Mouse (Mus musculus) layer of hippocampus, postnatal 14 days (tissue): ENCODE data around the gene Tmem56. TPM values are rescaled to one million over a fixed set of nuclear protein-coding genes. Genes with fewer than 3 reads are reported as not detected.

ENCODE experiments used
- DNase-seq, 2 experiments: peaks; one replicate each; pipeline ENCODE4 v3.0.0; 2021 to 2022; ENCODE audit warnings: low spot score in 2 of 2, mixed read lengths in 1 of 2
- total RNA-seq, 2 experiments: library from RNA; stranded (reverse); gene quantifications; 2 replicates each; pipeline ENCODE4 v1.2.3; 2021

Gene Tmem56
- total RNA-seq, 2 experiments from 2014 or later = 25.4 to 28.3 TPM

DNA sequence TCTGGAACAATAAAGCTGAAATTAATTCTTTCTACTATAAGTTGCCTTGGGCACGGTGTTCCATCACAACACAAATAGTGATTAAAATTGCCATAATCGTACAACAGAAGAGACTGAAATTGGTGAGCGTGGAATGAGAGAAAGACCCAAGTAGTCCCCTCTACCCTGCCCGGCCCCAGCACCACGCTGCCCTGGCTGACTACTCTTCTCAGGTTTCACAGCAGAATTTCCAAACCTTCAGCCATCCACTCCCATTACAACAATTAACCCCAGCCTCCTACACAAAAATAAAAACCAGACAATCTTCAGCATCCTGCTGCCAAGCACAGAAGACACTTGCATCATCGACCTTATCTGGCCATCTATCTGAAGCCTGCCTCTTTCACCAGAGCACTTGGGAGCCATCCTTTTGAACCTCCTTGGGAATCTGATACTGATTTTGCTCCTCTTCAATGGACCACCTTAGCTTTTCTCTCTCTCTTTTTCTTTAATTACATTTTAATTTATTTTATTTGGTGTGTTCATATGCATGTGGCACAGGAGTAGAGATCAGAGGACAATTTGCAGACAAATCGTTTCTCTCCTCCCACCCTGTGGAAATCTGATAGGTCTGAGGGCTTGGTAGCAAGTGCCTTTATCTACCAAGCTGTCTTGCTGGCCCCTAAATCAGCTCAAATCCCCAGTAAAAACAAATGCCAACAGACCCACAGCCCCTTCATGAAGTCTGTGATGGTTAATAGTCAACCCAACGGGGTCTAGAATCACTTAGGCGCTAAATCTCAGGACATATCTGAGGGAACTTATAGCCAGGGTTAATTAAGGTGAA is 40.6 kb downstream of the Tmem56 start:
- no peak for DNase-seq

DNA sequence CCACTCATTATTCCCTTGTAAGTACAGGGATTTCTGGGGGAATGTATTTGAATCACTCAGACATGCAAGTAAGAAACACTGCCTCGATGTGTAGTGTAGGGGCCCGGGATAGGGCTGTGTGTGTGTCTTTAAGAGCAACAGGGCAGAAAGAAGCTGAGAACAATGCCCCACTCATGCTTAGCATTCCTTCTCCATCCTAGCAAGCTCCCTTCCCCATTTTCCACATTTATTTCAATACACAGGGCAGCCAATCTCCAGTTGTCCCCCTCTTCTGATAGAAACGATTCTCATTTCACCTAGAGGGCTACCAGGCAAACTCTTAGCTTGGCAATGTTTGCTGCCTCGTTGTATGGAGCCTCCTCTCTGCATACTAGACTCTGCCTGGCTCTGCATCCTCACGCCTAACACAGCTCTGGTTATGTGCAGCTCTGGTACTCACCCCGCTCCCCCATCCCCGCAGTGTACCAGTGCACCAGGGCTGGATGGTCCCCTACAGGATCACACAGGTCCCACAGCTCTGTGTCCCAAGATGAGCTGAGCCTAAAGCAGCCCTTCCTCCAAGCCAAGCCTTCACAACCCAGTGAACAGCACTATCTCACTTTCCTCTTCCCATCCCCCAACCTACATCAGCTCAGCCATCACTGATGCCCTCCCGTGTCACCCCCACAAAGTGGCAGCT is 42.4 kb downstream of the Tmem56 start:
- DNase-seq = no peak

DNA sequence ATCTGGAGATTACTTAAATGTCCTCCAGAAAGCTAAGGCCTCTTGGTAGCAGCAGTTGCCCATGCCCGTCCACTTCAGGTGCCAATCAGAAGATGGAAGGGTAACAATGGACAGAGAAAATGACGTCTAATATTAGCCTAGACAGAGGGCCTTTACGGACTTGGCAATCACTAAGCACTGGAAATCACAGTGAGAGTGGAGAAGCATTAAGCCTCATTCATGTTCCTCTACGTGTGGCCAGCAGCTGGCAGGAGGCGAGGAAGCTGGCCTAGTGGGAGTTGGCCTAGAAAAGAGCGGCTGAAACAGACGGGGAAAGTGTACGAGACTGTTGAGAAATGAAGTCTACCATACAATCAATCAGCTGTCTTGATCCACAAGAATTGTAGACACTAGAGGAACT is 43.8 kb downstream of the Tmem56 start:
- DNase-seq = no peak

DNA sequence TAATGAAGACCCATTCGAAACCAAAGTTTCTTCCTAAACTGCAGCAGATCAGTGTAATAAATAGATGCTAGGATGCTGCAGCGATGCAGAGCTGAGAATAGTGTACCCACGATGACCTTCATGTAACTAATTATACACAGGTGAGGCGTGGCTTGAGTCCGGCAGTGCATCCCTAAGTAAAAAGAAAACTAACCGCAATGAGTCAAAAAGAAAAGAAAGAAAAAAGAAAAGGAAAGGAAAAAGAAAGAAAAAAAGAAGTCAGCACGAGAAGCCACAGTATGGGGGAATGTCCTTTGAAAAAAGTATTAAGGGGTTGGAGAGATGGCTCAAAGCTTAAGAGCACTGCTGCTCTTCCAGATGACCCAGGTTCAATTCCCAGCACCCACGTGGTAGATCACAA is 58.1 kb downstream of the Tmem56 start:
- DNase-seq = no peak

DNA sequence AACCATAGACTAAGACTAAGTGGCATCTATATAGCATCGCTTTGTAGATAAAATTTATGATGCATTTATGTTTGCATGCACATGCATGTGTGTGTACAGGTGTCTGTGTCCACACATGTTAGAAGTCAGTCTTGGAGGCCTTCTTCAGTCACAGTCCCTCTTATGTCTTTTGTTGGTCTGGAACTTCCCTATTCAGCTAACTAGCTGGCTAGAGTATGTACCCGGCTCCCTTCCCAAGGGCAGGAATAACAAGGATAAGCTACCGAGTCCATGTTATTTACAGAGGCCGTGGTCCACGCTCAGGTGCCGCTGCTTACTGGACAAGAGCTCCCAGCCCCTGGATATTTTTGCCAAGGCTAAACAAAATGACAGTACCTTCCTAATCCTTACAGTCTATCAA is 58.7 kb downstream of the Tmem56 start:
- no peak for DNase-seq

DNA sequence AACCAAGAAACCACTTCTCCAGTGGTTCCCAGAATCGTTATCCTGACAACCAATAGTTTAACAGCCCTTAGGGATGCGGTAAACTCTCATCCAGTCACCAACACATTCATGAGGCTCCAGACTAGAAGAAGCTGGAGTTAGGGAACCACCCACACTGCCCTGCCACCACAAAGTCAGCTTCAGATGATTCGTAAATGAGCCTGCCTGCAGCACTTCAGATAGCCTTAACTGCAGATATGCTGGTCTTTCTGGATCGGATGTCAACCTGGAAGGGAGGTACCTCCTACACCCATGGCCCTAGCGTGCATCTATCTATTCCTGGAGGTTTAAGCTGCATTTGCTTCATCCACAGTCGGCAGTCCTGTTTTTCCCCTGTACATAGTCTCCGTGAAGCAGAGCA is 60.9 kb downstream of the Tmem56 start:
- no peak for DNase-seq

DNA sequence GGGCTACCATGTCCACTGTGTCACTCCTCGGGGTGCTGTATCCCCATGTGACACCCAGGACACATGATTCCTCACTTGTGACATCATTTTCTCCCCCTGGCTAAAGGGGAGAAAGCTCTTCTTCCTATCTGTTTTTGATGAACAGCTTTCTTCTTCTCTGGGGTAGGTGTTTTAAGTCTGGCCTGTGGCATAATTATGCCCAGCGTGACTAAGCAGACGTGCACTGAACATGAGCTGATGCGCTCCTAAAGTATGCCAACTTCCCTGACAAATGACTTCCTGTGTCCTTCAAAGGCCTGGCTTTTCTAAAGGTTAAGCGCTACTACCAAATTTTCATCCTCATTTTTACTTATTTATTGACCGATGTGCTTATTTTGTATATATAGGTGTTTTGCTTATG is 65.9 kb downstream of the Tmem56 start:
- no peak for DNase-seq

DNA sequence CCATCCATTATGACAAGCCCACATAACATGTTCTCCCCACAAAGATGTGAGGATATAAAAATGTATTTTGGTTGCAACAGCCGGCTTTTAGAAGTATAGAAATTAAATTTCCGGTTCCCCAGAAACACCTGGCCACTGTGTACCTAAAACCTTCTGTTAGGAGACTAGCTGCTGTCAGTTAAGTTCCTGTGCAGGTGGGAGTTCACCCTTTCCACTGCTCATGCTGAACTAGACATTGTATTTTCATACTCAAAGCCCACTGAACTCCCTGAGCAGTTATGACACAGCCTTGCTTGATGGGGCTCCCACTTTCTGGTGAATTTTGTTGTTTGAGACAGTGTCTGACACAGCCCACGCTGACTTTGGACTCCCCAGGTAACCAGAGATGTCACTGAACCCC is 69.4 kb downstream of the Tmem56 start:
- no peak for DNase-seq

DNA sequence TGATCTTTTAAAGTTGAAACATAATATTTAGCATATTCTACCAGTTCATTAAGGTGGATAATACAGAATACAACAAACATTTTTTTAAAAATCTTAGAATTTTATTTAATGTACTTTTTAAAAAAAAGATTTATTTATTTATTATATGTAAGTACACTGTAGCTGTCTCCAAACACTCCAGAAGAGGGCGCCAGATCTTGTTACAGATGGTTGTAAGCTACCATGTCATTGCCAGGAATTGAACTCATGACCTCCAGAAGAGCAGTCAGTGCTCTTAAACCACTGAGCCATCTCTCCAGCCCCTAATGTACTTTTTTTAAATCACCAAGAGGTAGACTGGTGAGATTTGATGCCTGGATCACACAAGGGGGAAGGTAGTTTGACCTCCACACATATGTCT is 70.7 kb downstream of the Tmem56 start:
- no peak for DNase-seq

DNA sequence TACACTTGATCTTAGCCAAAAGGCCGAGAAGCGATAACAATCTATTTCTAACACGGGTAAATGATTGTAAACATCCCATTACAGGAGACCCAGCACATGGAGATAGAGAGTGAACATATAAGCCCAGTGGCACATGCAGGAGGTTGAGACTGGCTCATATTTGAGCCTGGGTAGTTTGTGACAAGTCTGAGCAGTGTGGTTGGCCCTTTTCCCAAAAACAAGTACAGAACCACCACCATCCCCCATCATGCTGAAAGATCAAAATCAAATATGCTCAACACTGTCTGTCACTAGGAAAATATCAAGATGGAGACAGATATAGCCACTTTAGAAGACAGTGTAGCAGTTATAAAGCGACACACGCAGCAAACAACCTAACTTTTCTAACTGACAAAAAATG is 73.9 kb downstream of the Tmem56 start:
- DNase-seq = no peak

DNA sequence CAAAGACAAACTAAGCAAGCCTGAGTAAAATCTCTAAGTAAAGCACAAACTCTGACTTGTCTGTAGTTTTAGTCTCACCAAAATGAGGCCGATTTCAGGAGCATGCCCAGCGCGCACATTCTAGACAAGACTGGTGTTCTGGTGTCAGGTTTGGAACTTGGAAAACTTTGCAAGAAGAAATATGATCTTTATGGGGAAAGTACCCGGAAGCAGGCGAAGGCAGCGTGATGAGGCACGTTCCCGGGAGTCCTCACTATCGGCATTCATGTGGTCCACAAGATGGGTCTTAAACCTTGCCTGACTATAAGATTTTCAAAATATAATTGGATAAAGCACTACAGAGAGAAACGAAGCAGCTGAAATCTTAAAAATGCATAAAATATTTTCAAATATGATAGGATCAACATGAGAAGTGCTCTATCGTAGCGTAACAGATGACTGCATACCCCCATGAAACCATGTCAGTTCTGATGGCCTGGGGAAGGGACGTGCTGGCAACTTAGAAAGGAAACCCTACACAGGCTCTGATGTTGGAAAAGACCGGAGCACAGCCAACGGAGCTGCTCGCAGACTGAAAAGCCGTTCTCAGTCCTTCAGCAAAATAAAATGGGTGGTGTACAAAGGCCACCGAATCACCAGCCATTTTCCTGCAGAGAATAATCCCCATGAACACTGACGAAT is 76.6 kb downstream of the Tmem56 start:
- DNase-seq = no peak

DNA sequence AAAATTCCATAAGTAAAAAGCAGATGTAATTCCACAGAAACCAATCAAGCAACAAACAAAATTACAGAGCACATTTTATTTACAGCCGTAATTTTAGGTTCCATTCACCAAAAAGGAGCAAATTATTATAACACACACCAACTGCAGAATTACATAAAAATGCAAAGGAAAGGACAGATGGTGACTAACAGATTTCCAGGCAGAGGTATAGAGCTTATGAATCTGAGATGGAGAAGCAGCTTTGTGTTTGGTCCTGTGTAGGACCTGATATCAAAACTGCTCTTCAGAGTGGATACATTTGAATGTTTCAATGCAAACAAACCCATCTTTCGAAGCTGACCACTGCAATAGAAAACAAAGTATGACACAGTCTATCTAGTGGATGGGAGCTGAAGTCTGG is 80.3 kb downstream of the Tmem56 start:
- no peak for DNase-seq

DNA sequence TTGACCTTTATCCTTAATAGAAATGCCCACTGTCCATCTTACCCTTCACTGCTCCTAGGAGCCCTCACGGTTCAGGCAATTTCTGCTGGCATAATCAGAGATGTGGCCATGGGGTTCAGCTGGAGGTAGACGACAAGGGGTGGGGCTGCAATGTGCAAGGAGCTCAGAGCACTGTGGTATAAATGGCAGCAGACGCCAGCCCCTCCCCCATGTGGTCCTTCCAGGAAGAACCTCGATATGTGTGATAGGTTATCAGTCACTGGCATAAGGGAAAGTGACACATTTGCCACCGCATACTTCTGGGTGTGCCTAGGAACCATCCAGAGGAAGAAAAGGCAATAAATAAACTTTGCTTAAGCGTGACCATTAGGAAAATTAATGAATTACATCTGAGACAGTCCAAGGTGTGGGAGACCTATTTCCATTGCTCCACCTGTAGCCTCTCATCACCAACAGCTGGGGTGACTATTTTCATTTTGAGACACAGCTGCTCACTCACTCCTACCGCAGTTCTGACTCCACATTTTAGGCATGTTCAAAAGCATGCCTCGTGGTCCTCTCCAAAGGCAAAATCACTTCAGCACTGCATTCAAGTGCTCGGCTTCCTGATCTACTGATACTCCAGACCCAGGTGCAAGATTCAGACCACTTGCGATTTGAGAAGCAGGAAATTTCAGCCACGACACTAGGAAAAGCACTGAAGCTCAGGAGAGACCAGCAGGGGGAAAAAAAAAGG is 81.7 kb downstream of the Tmem56 start:
- no peak for DNase-seq

DNA sequence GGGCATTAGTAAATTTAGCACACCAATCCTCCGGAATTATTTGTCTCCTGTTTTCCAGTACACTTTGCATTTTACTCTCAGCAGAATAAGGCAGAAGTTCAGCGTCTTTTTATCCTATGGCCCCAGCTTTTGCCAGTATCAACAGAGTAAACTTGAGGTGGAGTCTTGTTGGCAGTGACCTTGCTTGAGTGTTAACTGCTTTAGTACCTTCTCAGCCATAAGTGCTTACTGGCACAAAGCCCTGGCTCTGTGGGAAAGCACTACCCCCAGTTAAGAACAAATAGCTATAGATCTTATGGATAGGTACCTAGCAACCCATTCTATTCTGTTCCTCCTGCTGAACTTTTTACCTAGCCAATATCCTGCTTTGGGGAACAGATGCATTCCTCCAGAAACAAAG is 93.7 kb downstream of the Tmem56 start:
- no peak for DNase-seq

DNA sequence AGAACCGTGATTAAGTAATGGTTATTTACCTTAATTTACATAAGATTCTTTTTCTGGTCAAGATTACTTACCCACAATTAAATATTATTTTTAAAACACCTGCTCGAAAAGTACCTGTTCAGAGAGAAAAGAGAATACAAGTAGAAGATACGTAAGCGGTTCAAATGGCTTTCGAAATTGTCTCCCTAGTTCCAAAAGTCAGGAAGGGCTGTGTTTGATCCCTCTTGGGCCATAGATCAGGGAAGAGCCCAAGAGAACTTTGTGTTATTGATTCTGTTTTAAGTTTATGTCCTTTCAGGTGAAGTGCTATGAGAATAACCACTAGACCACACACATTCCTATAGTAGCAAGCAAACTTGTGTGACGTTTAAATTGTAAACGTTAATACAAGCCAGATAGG is 95.4 kb downstream of the Tmem56 start:
- no peak for DNase-seq

DNA sequence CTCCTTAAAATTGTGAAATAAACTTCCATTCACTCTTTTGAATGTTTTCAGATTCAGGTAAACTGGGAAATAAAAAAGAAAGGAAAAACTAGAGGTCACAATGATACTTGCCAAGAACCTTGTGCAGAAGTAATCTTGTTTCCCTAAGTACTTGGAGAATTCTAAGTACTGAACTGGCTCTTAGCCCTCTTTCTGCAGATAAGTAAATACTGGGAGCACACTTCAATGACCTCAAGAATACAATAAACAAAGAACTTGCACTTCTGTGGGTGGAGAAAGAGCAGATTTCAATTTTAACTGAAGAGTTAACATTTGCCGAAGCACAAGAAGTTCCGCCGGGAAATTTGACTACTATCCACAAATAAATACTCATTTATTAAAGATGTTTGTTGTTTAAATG is 96.0 kb downstream of the Tmem56 start:
- no peak for DNase-seq

DNA sequence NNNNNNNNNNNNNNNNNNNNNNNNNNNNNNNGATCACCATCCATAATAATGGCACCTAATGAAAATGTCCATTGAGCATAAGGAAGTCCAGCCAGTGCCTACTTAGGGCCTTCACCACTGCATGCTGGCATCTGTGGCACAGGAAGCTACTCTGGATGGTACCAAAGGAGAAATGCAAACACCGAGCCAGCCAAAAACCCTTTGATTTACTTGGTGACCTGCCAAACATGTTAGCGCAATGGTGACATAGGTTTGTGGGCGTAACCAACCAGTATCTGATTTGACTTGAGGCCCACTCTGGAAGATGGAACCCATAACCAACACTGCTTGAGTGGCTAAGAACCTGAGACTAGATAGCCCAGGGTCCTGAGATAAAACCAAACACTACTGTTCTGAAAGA is 97.7 kb downstream of the Tmem56 start:
- no peak for DNase-seq

DNA sequence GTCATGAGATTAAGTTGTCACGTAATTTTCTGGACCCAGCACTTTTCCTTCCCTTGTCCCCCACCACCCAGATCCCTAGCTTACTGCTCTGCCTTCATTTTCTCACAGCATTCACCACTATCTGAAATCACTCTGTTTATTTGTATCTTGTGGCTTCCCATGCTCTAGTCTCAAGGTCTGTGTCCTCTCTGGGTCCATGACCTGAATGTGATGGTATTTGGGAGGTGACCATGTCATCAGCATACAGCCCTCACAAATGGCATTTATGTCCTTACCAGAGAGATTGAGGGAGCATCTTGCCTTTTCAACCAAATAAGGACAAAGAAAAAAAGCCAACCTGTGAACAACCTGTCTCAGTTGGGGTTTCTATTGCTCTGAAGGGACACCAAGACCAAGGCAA is 106.9 kb downstream of the Tmem56 start:
- DNase-seq = no peak

DNA sequence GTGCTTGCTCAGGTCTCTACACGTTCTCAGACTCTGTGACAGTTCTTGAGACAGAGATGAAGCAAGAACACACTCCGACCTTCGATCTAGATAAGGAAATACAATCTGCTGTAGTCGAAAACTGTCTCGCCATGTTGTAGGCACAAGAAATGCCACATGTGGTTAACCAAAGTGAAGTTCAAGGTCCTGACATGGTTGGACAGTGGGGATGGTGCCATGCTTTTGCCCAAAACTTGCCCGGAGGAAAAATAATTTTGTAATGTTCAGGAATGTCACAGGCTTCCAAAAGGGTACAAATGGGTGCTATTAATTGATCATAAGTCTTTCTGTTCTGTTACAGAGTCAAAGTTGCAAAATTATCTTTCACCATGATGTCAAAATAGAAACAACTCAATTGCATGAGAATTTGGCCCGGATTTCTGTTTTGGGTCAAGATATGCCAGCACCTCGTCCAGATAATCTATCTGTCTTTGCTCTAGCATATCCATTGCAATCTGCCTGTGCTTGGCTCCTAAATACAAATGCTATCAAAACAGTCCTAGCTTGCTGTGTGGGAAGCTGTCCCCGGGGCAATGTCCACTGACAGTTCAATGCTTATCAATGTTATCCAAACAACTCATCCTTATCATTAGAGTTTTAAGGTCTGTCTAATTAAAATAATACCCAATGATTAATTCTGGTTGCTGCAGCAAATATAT is 108.5 kb downstream of the Tmem56 start:
- DNase-seq = no peak

DNA sequence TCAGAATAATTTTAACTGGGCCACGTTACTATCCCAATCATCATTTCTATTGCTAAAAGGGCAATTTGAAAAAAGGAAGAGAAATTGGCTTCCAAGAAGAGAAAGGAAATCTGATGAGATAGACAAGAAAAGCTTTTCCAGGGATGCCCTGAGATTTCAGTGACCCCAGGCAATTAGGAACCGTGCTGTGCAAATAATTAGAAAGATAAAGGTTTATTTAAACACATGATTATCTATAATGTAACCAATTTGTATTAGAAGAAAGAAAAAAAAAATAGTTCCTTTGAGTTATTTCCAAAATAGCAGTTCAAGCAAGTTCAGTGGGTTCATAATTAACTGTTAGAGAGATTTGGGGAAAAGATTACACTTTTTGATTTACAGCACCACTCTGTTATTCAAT is 110.2 kb downstream of the Tmem56 start:
- no peak for DNase-seq

DNA sequence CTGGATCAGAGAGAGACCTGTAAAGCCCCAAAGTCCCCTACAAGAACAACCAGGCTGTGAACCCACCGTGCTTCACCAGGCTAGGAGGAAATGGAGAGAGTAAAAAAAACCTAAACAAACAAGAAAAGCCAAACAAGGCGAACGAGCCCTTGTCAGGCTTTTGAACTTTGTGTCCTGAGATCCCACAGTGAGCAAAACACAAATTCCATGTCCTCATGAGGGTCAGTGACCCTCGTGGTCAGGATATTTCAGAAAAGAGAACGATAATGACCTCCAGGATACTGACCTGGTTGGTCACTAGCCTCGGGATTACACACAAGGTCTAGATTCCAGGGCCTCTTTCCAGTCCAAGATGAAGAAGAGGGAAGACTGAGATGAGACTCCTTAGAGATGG is 111.0 kb downstream of the Tmem56 start:
- DNase-seq = no peak
